Mouse (Mus musculus): ENCODE measurements around the gene Hist2h4. TPM values are rescaled to one million over a fixed set of nuclear protein-coding genes. Genes with fewer than 3 reads are reported as not detected.
"Not testable (repeated sequence)": the region's sequence is repeated elsewhere in the genome, so short reads cannot be mapped to it uniquely, and the experiment has no call there.

The Hist2h4 gene
- polyA plus RNA-seq, 1 experiment from 2014 or later, result 6.9 TPM

DNA sequence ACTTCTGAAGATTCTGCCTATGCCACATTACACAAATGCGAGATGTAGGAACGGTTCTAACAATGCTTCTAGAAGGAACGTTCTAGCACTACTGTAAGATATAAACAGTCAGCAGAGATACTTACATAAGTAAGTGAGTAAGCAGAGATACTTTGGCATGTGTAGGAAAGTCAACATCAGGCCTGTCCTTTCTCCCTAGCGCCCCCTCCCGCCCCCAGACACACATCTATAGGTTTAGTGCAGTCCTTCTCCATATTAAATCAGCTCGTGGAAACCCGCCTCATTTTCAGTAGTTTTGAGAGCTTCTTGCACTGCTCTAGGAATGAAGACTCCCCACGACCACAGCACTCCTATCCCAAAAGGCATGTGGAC lies 14.3 kb upstream of the Hist2h4 start:
- peak overlapping the region; percentile 49 for H3K4me3 ChIP-seq (ENCODE audit: low read depth, low read length)
- H3K9me3 ChIP-seq (ENCODE audit: control insufficient read depth, low read length), result no peaks in the 10 kb centered on the region
- DNase-seq (ENCODE audit: low spot score), result peak; percentile 76
- peak overlapping the region; percentile 83 for H3K27ac ChIP-seq (replicated peaks; ENCODE audit: low read depth, low read length)
- H3K4me2 ChIP-seq (ENCODE audit: low read depth, low read length), result peak overlapping the region; percentile 76
- no peaks in the 10 kb centered on the region for H3K27me3 ChIP-seq (replicated peaks; ENCODE audit: control insufficient read depth, insufficient read depth, low read length)
- peak; percentile 46 for ATAC-seq (ENCODE audit: low read depth)
- H3K4me1 ChIP-seq (ENCODE audit: control insufficient read depth, insufficient read depth, low read length), result 0 out of 2 replicates have a peak, but pooled peaks cover 2% of the 10 kb centered on the region
- WGBS, result 19% methylated on average over 8 of the region's 8 CpGs
- H3K36me3 ChIP-seq (ENCODE audit: control insufficient read depth, insufficient read depth, low read length), result no peaks in the 10 kb centered on the region
- H3K9ac ChIP-seq (ENCODE audit: low read depth, low read length), result peak overlapping the region; percentile 66

DNA sequence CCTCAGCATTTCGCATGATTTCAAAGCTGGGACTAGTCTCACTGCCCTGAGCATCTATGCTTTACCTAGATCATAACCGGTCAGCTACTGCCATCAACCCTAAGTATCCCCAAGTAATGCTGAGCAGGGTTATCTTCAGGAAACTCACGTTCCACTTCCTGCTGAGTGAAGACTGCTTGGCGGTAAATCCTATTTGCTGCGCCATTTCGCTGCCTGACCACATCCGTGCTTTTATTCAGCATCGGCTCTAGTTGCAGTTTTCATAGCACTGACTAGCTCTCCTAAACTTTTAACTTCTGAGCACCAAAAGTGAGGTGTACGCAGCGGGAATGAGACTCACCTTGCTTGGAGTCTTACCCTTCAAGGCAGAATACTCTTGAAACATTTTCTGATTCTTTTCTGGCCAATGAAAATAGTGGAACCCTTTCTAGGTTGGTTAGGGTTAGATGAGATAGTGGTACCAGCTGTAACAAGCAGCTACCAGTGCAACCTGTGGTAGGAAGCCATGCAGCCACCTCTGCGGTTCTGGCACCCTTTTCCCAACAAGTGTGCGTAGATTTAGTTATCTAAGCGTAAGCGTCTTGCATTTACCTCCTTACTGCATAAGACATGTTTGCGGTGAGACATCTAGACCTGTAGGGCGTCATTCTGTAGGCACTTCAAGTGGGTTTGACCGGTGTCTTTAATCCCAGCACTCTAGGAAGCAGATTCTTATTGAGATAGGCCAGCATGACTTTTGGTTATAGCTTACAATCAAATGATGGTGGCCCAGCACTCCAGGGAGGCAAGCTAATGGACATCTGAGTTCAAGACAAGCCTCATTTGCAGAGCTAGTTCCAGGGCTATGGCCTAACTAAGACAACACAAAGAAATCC lies 10.7 kb upstream of the Hist2h4 start:
- Histone ChIP-seq H3K27me3 (replicated peaks; ENCODE audit: control insufficient read depth, insufficient read depth, low read length) (no peaks in the 10 kb centered on the region), H3K4me3 (ENCODE audit: low read depth, low read length) (no peak overlapping the region), H3K4me1 (ENCODE audit: control insufficient read depth, insufficient read depth, low read length) (0 out of 2 replicates have a peak, but pooled peaks cover 2% of the 10 kb centered on the region), H3K36me3 (ENCODE audit: control insufficient read depth, insufficient read depth, low read length) (no peaks in the 10 kb centered on the region), H3K9ac (ENCODE audit: low read depth, low read length) (no peak overlapping the region), H3K4me2 (ENCODE audit: low read depth, low read length) (no peak overlapping the region), H3K9me3 (ENCODE audit: control insufficient read depth, low read length) (no peaks in the 10 kb centered on the region), H3K27ac (replicated peaks; ENCODE audit: low read depth, low read length) (no peak overlapping the region)
- no peak for ATAC-seq (ENCODE audit: low read depth)
- DNase-seq (ENCODE audit: low spot score), result no peak
- WGBS, result 87% methylated on average over 17 of the region's 17 CpGs

DNA sequence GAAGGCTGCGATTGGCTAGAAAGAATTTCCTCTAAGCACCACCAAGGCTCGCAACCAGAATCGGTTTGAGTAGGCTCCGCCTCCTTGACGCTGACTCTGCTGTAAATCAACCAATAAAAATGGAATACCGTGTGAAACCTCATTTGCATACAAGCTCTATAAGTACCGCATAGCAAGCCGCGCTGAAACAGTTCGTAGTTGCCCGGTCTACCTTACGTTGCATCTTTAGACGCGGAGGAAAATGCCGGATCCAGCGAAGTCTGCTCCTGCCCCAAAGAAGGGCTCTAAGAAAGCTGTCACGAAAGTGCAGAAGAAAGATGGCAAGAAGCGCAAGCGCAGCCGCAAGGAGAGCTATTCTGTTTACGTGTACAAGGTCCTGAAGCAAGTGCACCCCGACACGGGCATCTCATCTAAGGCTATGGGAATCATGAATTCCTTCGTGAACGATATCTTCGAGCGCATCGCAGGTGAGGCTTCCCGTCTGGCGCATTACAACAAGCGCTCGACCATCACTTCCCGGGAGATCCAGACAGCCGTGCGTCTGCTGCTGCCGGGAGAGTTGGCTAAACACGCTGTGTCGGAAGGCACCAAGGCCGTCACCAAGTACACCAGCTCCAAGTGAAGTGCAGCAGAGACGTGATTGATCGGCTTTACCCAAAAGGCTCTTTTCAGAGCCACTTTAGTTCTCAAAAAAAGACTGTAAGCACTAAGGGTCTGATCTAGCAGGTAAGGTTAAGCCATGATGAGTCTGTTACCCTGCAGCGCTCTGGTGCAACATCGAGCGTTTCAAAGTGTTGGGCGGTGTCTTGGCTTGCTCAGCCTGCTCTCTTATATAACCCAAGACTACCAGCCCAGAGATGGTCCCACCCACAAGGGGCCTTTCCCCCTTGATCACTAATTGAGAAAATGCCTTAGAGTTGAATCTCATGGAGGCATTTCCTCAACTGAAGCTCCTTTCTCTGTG lies 6.7 kb upstream of the Hist2h4 start, which contains the start of gene Hist2h2bb:
Gene Hist2h2bb (plus strand): TSS at position 242 of the 964 bp plus-strand sequence.
- DNase-seq (ENCODE audit: low spot score) (peak; percentile 100), ATAC-seq (ENCODE audit: low read depth) (peak; percentile 95)
- H3K9ac ChIP-seq (ENCODE audit: low read depth, low read length), result peak within 1 kb of the TSS; percentile 80
- peaks cover 5% of the 10 kb centered on the region for H3K4me1 ChIP-seq (ENCODE audit: control insufficient read depth, insufficient read depth, low read length)
- H3K27ac ChIP-seq (replicated peaks; ENCODE audit: low read depth, low read length), result peak within 1 kb of the TSS; percentile 98
- H3K4me2 ChIP-seq (ENCODE audit: low read depth, low read length), result peak within 1 kb of the TSS; percentile 79
- H3K9me3 ChIP-seq (ENCODE audit: control insufficient read depth, low read length), result no peaks in the 10 kb centered on the region
- WGBS, result under 1% methylated on average over 45 of the region's 45 CpGs
- no peaks in the 10 kb centered on the region for H3K27me3 ChIP-seq (replicated peaks; ENCODE audit: control insufficient read depth, insufficient read depth, low read length)
- no peaks in the 10 kb centered on the region for H3K36me3 ChIP-seq (ENCODE audit: control insufficient read depth, insufficient read depth, low read length)
- peak within 1 kb of the TSS; percentile 50 for H3K4me3 ChIP-seq (ENCODE audit: low read depth, low read length)

DNA sequence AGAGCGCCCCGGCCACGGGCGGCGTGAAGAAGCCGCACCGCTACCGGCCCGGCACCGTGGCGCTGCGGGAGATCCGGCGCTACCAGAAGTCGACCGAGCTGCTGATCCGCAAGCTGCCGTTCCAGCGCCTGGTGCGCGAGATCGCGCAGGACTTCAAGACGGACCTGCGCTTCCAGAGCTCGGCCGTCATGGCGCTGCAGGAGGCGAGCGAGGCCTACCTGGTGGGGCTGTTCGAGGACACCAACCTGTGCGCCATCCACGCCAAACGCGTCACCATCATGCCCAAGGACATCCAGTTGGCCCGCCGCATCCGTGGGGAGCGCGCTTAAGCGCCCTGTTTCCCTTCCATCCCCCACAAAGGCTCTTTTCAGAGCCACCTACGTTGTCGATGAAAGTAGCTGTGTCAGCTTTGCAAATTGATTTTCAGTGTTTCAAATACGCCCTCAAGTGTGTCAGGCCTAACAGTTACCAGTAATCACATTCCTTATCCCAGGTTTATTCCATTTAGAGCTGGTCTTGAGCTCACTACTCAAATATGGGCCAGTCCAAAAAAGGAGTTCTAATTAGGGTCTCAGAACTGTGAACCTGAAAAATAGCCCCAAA lies 5.8 kb upstream of the Hist2h4 start:
- Histone ChIP-seq H3K4me3 (ENCODE audit: low read depth, low read length) (peak overlapping the region; percentile 50), H3K4me2 (ENCODE audit: low read depth, low read length) (peak overlapping the region; percentile 79), H3K4me1 (ENCODE audit: control insufficient read depth, insufficient read depth, low read length) (peaks cover 14% of the 10 kb centered on the region), H3K9ac (ENCODE audit: low read depth, low read length) (peak overlapping the region; percentile 71), H3K27ac (replicated peaks; ENCODE audit: low read depth, low read length) (peak overlapping the region; percentile 98)
- ATAC-seq (ENCODE audit: low read depth), result peak; percentile 5
- not testable (repeated sequence) for H3K9me3 ChIP-seq (ENCODE audit: control insufficient read depth, low read length); H3K36me3 ChIP-seq (ENCODE audit: control insufficient read depth, insufficient read depth, low read length); DNase-seq (ENCODE audit: low spot score); H3K27me3 ChIP-seq (replicated peaks; ENCODE audit: control insufficient read depth, insufficient read depth, low read length)
- under 1% methylated on average over 8 of the region's 44 CpGs for WGBS

DNA sequence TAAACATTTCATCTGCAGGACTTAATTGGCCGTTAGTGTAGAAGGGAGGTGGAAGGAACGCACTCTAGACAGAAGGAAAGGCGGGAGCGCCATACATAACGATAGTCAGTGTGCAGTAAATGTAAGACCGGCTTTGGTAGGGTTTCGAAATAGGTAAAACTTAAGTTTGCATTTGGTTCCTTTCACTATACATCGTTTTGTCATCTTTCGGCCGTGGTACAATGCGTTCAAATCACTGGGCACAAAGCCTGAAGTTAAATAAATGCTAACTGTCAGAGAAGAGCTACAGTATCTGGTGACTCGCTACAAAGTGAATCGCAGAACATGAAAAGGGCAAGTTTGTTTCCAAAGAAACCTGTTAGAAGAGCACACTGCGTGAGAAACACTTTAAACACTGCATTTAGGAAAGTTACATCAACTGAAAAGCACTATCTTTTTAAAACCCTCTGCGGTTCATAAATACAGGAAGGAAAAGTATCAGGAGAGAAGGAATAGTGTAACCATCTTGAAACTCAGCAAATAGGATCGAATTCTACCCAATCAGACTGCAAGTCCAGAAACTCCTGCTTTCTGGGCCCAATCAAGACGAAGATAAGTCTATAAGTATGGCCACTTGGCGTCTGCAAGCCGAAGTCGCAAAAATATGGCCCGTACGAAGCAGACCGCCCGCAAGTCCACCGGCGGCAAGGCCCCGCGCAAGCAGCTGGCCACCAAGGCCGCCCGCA lies 5.1 kb upstream of the Hist2h4 start, which contains the start of gene Hist2h3b:
Gene Hist2h3b (plus strand): TSS at position 604 of the 725 bp plus-strand sequence.
- H3K4me2 ChIP-seq (ENCODE audit: low read depth, low read length), result peak within 1 kb of the TSS; percentile 79
- WGBS, result 24% methylated on average over 28 of the region's 30 CpGs
- H3K27me3 ChIP-seq (replicated peaks; ENCODE audit: control insufficient read depth, insufficient read depth, low read length), result no peaks in the 10 kb centered on the region
- no peaks in the 10 kb centered on the region for H3K9me3 ChIP-seq (ENCODE audit: control insufficient read depth, low read length)
- H3K36me3 ChIP-seq (ENCODE audit: control insufficient read depth, insufficient read depth, low read length), result no peaks in the 10 kb centered on the region
- peak within 1 kb of the TSS; percentile 50 for H3K4me3 ChIP-seq (ENCODE audit: low read depth, low read length)
- peaks cover 15% of the 10 kb centered on the region for H3K4me1 ChIP-seq (ENCODE audit: control insufficient read depth, insufficient read depth, low read length)
- DNase-seq (ENCODE audit: low spot score) (peak; percentile 97), ATAC-seq (ENCODE audit: low read depth) (peak; percentile 72)
- H3K27ac ChIP-seq (replicated peaks; ENCODE audit: low read depth, low read length), result peak within 1 kb of the TSS; percentile 98
- H3K9ac ChIP-seq (ENCODE audit: low read depth, low read length), result peak within 1 kb of the TSS; percentile 71

DNA sequence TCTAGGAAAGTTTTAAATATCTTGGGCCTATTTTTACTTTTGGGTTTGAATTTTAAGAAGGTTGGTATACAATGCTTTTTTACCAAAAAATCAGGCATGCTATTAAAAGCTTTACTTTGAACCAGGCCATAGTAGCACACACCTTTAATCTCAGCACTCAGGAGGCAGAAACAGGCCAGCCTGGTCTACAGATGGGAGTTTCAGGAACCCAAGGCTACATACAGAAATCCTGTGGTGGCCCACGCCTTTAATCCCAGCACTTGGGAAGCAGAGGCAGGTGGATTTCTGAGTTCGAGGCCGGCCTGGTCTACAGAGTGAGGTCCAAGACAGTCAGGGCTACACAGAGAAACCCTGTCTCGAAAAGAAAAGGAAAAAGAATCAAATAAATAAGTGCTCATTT lies 4.4 kb upstream of the Hist2h4 start:
- ATAC-seq (ENCODE audit: low read depth) (no peak), DNase-seq (ENCODE audit: low spot score) (no peak)
- Histone ChIP-seq H3K27ac (replicated peaks; ENCODE audit: low read depth, low read length) (peak overlapping the region; percentile 94), H3K4me2 (ENCODE audit: low read depth, low read length) (peak overlapping the region; percentile 55), H3K9ac (ENCODE audit: low read depth, low read length) (no peak overlapping the region), H3K4me1 (ENCODE audit: control insufficient read depth, insufficient read depth, low read length) (peaks cover 15% of the 10 kb centered on the region), H3K27me3 (replicated peaks; ENCODE audit: control insufficient read depth, insufficient read depth, low read length) (no peaks in the 10 kb centered on the region), H3K9me3 (ENCODE audit: control insufficient read depth, low read length) (no peaks in the 10 kb centered on the region), H3K36me3 (ENCODE audit: control insufficient read depth, insufficient read depth, low read length) (no peaks in the 10 kb centered on the region), H3K4me3 (ENCODE audit: low read depth, low read length) (no peak overlapping the region; the same call in 1 of the 2 replicates)
- 77% methylated on average over 4 of the region's 4 CpGs for WGBS

DNA sequence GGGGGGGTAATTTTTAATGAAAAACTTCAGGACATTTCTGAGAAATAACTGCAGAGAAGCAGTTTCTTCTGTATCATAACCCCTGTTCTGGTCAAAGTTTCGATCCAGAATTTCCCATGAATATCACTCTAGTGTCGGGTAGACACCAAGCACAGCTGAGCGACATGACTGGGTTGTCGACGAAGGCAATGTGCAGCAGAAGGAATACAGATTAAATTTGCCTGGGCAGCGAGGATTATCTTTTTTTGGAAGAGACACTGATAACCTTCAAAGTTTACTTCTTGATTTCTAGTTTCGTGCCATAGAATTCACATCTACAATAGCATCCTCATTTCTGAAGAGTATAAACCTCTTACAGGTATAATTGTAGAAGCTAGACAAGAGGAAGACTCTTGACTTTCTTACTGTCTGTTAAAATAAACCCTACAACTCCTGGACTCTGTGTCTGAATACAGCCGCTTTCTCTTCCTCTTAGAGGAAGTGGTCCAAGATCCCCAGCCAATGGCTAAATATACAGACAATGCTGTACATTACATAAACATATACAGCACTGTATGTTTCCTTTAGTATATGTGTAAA lies 3.1 kb upstream of the Hist2h4 start:
- peaks cover 18% of the 10 kb centered on the region for H3K4me1 ChIP-seq (ENCODE audit: control insufficient read depth, insufficient read depth, low read length)
- 85% methylated on average over 8 of the region's 8 CpGs for WGBS
- no peaks in the 10 kb centered on the region for H3K36me3 ChIP-seq (ENCODE audit: control insufficient read depth, insufficient read depth, low read length)
- no peak overlapping the region for H3K4me2 ChIP-seq (ENCODE audit: low read depth, low read length)
- H3K9me3 ChIP-seq (ENCODE audit: control insufficient read depth, low read length), result no peaks in the 10 kb centered on the region
- H3K4me3 ChIP-seq (ENCODE audit: low read depth, low read length), result no peak overlapping the region
- no peaks in the 10 kb centered on the region for H3K27me3 ChIP-seq (replicated peaks; ENCODE audit: control insufficient read depth, insufficient read depth, low read length)
- ATAC-seq (ENCODE audit: low read depth), result no peak
- no peak for DNase-seq (ENCODE audit: low spot score)
- no peak overlapping the region for H3K27ac ChIP-seq (replicated peaks; ENCODE audit: low read depth, low read length)
- H3K9ac ChIP-seq (ENCODE audit: low read depth, low read length), result no peak overlapping the region

Data from embryonic facial prominence, embryonic 14.5 days (tissue).